Mouse (Mus musculus) midbrain, embryonic 11.5 days (tissue): ENCODE measurements around the gene Mylpf. TPM values are rescaled to one million over a fixed set of nuclear protein-coding genes. Genes with fewer than 3 reads are reported as not detected.

Source experiments
- ATAC-seq: fragments of 200-750 bp; cut with Nextera tagmentation; 2 replicates; pipeline ENCODE4 v1.8.0; 2017; ENCODE audit warnings: moderate TSS enrichment, moderate library complexity; ENCODE audit not compliant: low FRiP score
- DNase-seq: peaks from one replicate; pipeline ENCODE4 v3.0.0; 2015; ENCODE audit warnings: low spot score; ENCODE audit errors: missing footprints
- H3K27ac ChIP-seq: fragments of 300-500 bp; sonication (generic); 2 replicates; pipeline ENCODE4 v1.5.1; 2014; ENCODE audit warnings: low read depth, low read length
- H3K27me3 ChIP-seq: fragments of 300-500 bp; sonication (generic); 2 replicates; pipeline ENCODE4 v1.6.1; 2014; ENCODE audit warnings: mild to moderate bottlenecking, low read length, moderate library complexity, mixed read lengths; ENCODE audit not compliant: control insufficient read depth, insufficient read depth
- H3K36me3 ChIP-seq: fragments of 300-500 bp; sonication (generic); 2 replicates; pipeline ENCODE4 v1.6.1; 2014; ENCODE audit warnings: mild to moderate bottlenecking, low read length, moderate library complexity, mixed read lengths; ENCODE audit not compliant: control insufficient read depth, insufficient read depth
- H3K4me1 ChIP-seq: fragments of 300-500 bp; sonication (generic); 2 replicates; pipeline ENCODE4 v1.6.1; 2014; ENCODE audit warnings: low read length; ENCODE audit not compliant: control insufficient read depth, insufficient read depth
- H3K4me2 ChIP-seq: fragments of 300-500 bp; sonication (generic); 2 replicates; pipeline ENCODE4 v1.6.1; 2014; ENCODE audit warnings: mild to moderate bottlenecking, moderate library complexity
- H3K4me3 ChIP-seq: fragments of 300-500 bp; sonication (generic); 2 replicates; pipeline ENCODE4 v1.5.1; 2014; ENCODE audit warnings: low read depth, low read length
- H3K9ac ChIP-seq: fragments of 300-500 bp; sonication (generic); 2 replicates; pipeline ENCODE4 v1.6.1; 2014; ENCODE audit warnings: low read length
- H3K9me3 ChIP-seq: fragments of 300-500 bp; sonication (generic); 2 replicates; pipeline ENCODE4 v1.6.1; 2016; ENCODE audit warnings: low read length; ENCODE audit not compliant: control insufficient read depth
- WGBS: fragments of 180-500 bp; shearing (Covaris S2); extraction: QIAGEN DNeasy Blood & Tissue Kit; methylation state at CpG from one replicate; pipeline ENCODE4 v1.1.7; 2014; 5-methylcytosine and 5-hydroxymethylcytosine counted together
- polyA plus RNA-seq: library from polyadenylated mRNA; unstranded; fragments of >200 nt; fragmentation: Nextera tagmentation; extraction: Ambion mirVana; gene quantifications from 2 replicates; pipeline ENCODE4 v1.2.1, GENCODE M21; 2014

Gene Mylpf
- polyA plus RNA-seq, 1 experiment from 2014 or later = 13.2 TPM

DNA sequence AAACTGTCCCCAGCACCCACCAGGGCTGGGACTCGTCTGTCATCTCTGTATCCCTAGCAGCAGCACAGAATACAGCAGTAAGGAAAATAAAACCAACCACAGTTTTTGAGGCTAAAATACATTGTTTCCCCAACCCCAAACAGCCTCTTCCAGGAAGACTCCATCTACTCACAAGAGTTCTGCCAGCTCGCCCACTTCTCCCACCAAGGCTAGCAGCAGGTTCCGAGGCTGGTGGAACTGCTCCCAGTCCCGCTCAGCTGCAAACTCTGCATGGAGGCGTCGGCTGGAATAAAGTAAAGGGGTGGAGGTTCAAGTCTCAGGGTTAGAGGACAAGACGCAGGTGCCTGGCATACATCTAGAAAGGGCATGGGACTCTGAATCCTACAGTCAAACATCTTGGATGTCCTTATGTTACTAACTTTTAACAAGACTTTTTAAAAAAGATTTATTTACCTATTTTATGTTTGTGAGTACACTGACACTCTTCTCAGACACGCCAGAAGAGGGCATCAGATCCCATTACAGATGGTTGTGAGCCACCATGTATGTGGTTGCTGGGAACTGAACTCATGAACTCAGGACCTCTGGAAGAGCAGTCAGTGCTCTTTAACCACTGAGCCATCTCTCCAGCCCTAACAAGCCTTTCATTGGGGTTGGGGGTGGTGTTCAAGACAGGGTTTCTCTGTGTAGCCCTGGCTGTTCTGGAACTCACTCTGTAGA, 50.7 kb downstream of the Mylpf start:
- peak overlapping the region; percentile 77 for H3K9ac ChIP-seq
- no peaks in the 10 kb centered on the region for H3K9me3 ChIP-seq
- peak overlapping the region; percentile 59 for H3K4me3 ChIP-seq
- no peak overlapping the region for H3K27ac ChIP-seq
- ATAC-seq = no peak
- peaks cover 20% of the 10 kb centered on the region for H3K4me1 ChIP-seq
- peak; percentile 72 for DNase-seq
- H3K36me3 ChIP-seq = no peaks in the 10 kb centered on the region
- H3K4me2 ChIP-seq = peak overlapping the region; percentile 83
- 74% methylated on average over 8 of the region's 8 CpGs for WGBS
- H3K27me3 ChIP-seq = no peaks in the 10 kb centered on the region

DNA sequence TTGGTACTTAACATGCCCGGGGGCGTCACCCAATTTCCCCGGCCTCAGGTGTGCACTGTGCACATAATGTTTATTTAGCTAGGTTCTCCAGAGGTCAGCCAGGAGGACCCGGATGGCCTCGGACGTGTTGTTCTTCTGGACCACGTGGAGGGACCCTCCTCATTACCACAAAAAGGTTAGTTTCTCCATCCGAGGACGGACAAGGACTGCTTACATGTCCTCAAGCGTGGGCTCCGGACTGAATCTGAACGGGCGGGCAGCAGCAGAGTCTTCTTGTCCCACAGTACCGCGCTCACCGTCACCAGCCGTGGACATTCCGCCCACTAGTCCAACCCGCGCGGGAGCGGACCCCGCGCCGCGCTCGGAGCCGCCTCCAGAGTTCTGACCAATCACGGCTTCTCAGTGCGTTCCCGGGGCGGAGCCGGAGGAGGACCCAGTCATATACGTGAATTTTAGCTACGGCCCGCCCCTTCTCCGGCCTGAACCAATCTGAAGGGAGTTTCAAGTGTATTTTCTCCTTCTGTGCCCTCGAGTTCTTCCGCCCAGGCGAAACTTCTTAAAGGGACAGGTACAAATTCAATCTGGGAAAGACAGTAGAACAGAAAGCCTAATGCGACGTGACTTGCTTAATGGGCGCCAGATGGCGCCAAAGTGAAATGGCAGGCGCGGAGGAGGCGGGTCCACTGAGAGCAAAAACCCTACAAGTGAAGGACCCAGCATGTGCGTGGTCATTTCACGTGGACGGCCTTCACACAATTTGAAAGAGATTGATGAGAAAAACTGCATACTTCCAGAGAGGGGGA, 51.8 kb downstream of the Mylpf start, which contains the start of gene Dctpp1:
Gene Dctpp1, minus strand, starts transcription at position 401 of the 803 bp plus-strand sequence.
- Histone ChIP-seq H3K9me3 (no peaks in the 10 kb centered on the region), H3K36me3 (no peaks in the 10 kb centered on the region), H3K4me3 (peak within 1 kb of the TSS; percentile 59), H3K27ac (no peak within 1 kb of the TSS), H3K9ac (peak within 1 kb of the TSS; percentile 77), H3K4me1 (peaks cover 14% of the 10 kb centered on the region), H3K27me3 (no peaks in the 10 kb centered on the region), H3K4me2 (peak within 1 kb of the TSS; percentile 83)
- DNase-seq (peak; percentile 98), ATAC-seq (peak; percentile 99)
- WGBS = under 1% methylated on average over 50 of the region's 50 CpGs

DNA sequence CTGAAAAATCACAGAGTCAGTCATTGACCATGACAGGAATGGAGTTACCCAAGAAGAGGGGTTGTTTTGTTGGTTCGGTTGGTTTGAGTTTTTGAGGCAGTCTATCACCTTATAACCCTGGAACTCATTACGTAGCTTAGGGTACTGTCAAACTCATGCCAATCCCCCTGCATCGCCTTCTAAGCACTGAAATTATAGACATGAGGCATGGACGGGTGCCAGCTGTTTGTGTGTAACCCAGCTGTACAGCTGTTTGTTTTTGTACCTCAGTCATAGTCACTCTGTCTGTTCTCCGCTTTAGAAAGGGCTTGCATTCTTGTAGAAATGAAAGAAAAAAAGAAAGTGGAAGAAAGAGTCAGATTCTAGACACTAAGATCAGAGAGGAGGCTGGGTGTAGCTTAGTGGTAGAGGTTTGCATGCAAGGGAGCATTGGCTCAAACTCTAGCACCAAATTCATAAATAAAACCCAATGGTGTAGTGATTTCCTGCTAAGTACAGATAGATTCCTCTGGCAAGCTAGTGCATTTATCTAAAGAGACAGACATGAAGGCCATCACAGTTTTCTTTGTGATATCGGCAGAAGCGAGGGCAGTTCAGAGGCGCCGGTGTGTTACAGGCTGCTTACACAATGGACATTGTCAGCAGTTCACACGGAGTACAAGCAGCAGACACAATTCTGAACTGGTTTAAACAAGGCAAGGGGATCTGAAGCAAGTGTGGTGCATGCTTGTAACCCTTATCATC, 53.7 kb downstream of the Mylpf start:
- 85% methylated on average over 10 of the region's 10 CpGs for WGBS
- H3K9me3 ChIP-seq = no peaks in the 10 kb centered on the region
- H3K36me3 ChIP-seq = no peaks in the 10 kb centered on the region
- no peaks in the 10 kb centered on the region for H3K27me3 ChIP-seq
- no peak overlapping the region for H3K4me3 ChIP-seq
- peak; percentile 33 for DNase-seq
- H3K27ac ChIP-seq = no peak overlapping the region
- no peak for ATAC-seq
- H3K4me2 ChIP-seq = no peak overlapping the region
- peaks cover 14% of the 10 kb centered on the region for H3K4me1 ChIP-seq
- no peak overlapping the region for H3K9ac ChIP-seq

DNA sequence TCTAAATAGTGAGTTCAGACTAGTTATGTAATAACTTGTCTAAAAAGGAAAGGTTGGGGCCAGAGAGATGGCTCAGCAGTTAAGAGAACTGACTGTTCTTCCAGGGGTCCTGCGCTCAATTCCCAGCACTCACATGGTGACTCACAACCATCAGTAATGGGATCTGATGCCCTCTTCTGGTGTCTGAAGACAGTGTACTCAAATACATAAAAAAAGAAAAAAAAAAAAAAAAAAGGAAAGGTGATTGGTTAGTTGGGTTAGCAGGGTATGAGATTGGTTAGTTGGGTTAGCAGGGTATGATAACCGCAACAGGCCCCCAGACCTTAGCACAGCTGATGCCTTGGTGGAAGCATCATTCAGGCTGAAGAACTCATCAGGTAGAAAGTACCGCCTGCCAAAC, 54.8 kb downstream of the Mylpf start:
- Histone ChIP-seq H3K4me1 (peaks cover 14% of the 10 kb centered on the region), H3K27me3 (no peaks in the 10 kb centered on the region), H3K4me2 (no peak overlapping the region), H3K9ac (no peak overlapping the region), H3K4me3 (no peak overlapping the region), H3K36me3 (no peaks in the 10 kb centered on the region), H3K27ac (no peak overlapping the region), H3K9me3 (no peaks in the 10 kb centered on the region; the same call in 1 of the 2 replicates)
- ATAC-seq (no peak), DNase-seq (peak; percentile 17)
- WGBS = 82% methylated on average over 3 of the region's 3 CpGs

Other genes starting within 250 kb of the Mylpf start
- 66.4 and 67.4 TPM in 2 replicates for gene Cdipt, start 233.0 kb upstream of the Mylpf start, polyA plus RNA-seq
- gene Cdiptos, start 232.8 kb upstream of the Mylpf start, polyA plus RNA-seq = 1.3 and 1.4 TPM in 2 replicates
- 2.8 and 3.0 TPM in 2 replicates for gene Mvp, start 194.3 kb upstream of the Mylpf start, polyA plus RNA-seq
- not detected in 2 replicates for gene Pagr1b, start 192.4 kb upstream of the Mylpf start, polyA plus RNA-seq
- 59.0 and 70.6 TPM in 2 replicates for gene Pagr1a, start 191.5 kb upstream of the Mylpf start, polyA plus RNA-seq
- gene Gm42742, start 187.8 kb upstream of the Mylpf start, polyA plus RNA-seq = 58.8 and 68.8 TPM in 2 replicates
- 2.6 and 4.0 TPM in 2 replicates for gene Prrt2, start 187.7 kb upstream of the Mylpf start, polyA plus RNA-seq
- 64.3 and 80.7 TPM in 2 replicates for gene Maz, start 181.9 kb upstream of the Mylpf start, polyA plus RNA-seq
- 178 and 195 TPM in 2 replicates for gene Kif22, start 166.4 kb upstream of the Mylpf start, polyA plus RNA-seq
- gene Zg16, start 121.6 kb upstream of the Mylpf start, polyA plus RNA-seq = not detected in 2 replicates
- gene AI467606, start 117.5 kb upstream of the Mylpf start, polyA plus RNA-seq = 1.3 and 1.7 TPM in 2 replicates
- gene Qprt, start 86.7 kb upstream of the Mylpf start, polyA plus RNA-seq = 5.7 and 6.2 TPM in 2 replicates
- gene Spn, start 71.1 kb upstream of the Mylpf start, polyA plus RNA-seq = 0.19 TPM in 1 of 2 replicates, not detected in the other
- 85.3 and 88.0 TPM in 2 replicates for gene Cd2bp2, start 12.8 kb upstream of the Mylpf start, polyA plus RNA-seq
- gene Tbc1d10b, start 422 bp upstream of the Mylpf start, polyA plus RNA-seq = 16.9 and 19.3 TPM in 2 replicates
- 30.3 and 32.4 TPM in 2 replicates for gene Zfp553, start 24.2 kb downstream of the Mylpf start, polyA plus RNA-seq
- 24.6 and 29.8 TPM in 2 replicates for gene Sept1, start 24.2 kb downstream of the Mylpf start, polyA plus RNA-seq
- 49.3 and 54.0 TPM in 2 replicates for gene Zfp771, start 35.4 kb downstream of the Mylpf start, polyA plus RNA-seq
- gene Dctpp1, start 51.8 kb downstream of the Mylpf start, polyA plus RNA-seq = 235 and 254 TPM in 2 replicates
- 79.0 and 84.5 TPM in 2 replicates for gene Sephs2, start 65.2 kb downstream of the Mylpf start, polyA plus RNA-seq
- gene Itgal, start 87.4 kb downstream of the Mylpf start, polyA plus RNA-seq = 0.63 and 0.69 TPM in 2 replicates
- 5.8 and 7.5 TPM in 2 replicates for gene Zfp768, start 136.7 kb downstream of the Mylpf start, polyA plus RNA-seq
- 6.4 and 6.5 TPM in 2 replicates for gene Zfp747, start 167.2 kb downstream of the Mylpf start, polyA plus RNA-seq
- gene 9130019O22Rik, start 178.3 kb downstream of the Mylpf start, polyA plus RNA-seq = 6.1 and 6.5 TPM in 2 replicates
- gene E430018J23Rik, start 184.7 kb downstream of the Mylpf start, polyA plus RNA-seq = 5.0 and 6.4 TPM in 2 replicates
- gene Zfp764, start 197.9 kb downstream of the Mylpf start, polyA plus RNA-seq = 6.8 and 7.1 TPM in 2 replicates
- 32.7 and 34.5 TPM in 2 replicates for gene Zfp688, start 213.2 kb downstream of the Mylpf start, polyA plus RNA-seq
- gene Zfp689, start 240.3 kb downstream of the Mylpf start, polyA plus RNA-seq = 12.6 and 15.0 TPM in 2 replicates